Mouse (Mus musculus) C2C12 (cell line): ENCODE data around the gene Dock10. TPM values are rescaled to one million over a fixed set of nuclear protein-coding genes. Genes with fewer than 3 reads are reported as not detected.
A peak's percentile ranks its signal among the peaks of the same experiment; 100 is the strongest.

Experiments used
- H3K27me3 ChIP-seq: one replicate; pipeline ENCODE4 v1.6.1; 2011; ENCODE audit not compliant: control insufficient read depth, insufficient read depth, insufficient read length
- H3K36me3 ChIP-seq: one replicate; pipeline ENCODE4 v1.6.1; 2011; ENCODE audit not compliant: control insufficient read depth, insufficient read depth
- H3K4me3 ChIP-seq: one replicate; pipeline ENCODE4 v1.5.1; 2011; ENCODE audit warnings: mild to moderate bottlenecking, control low read depth; ENCODE audit not compliant: poor library complexity, insufficient read depth, severe bottlenecking
- H3K79me2 ChIP-seq: one replicate; pipeline ENCODE4 v1.6.1; 2011; ENCODE audit not compliant: control insufficient read depth, insufficient read depth
- H3K79me3 ChIP-seq: one replicate; pipeline ENCODE4 v1.6.1; 2011; ENCODE audit warnings: low read depth, control low read depth
- H3ac ChIP-seq: one replicate; pipeline ENCODE3; 2011; ENCODE audit warnings: low read depth; ENCODE audit not compliant: control insufficient read depth, insufficient read length
- CEBPB ChIP-seq: IDR thresholded peaks from one replicate; pipeline ENCODE4 v1.6.1; 2011; ENCODE audit warnings: low read depth, mild to moderate bottlenecking, control low read depth, moderate library complexity
- CTCF ChIP-seq: IDR thresholded peaks from one replicate; pipeline ENCODE4 v1.5.1; 2011; ENCODE audit not compliant: control insufficient read depth, insufficient read depth, insufficient read length
- FOSL1 ChIP-seq: IDR thresholded peaks from one replicate; pipeline ENCODE4 v1.8.0; 2011; ENCODE audit warnings: mild to moderate bottlenecking, low read length; ENCODE audit not compliant: poor library complexity, insufficient read depth, severe bottlenecking
- MAX ChIP-seq: IDR thresholded peaks from one replicate; pipeline ENCODE4 v1.6.1; 2011; ENCODE audit warnings: mild to moderate bottlenecking, control low read depth
- MYOD1 ChIP-seq: IDR thresholded peaks from one replicate; pipeline ENCODE4 v1.6.1; 2011; ENCODE audit warnings: low read depth; ENCODE audit not compliant: control insufficient read depth, insufficient read length
- MYOG ChIP-seq: IDR thresholded peaks from one replicate; pipeline ENCODE4 v1.6.1; 2011; ENCODE audit not compliant: control insufficient read depth, insufficient read length; ENCODE audit errors: extremely low read depth
- USF1 ChIP-seq: IDR thresholded peaks from one replicate; pipeline ENCODE4 v1.6.1; 2011; ENCODE audit warnings: low read depth, mild to moderate bottlenecking, control low read depth, moderate library complexity
- polyA plus RNA-seq: library from polyadenylated mRNA; unstranded; fragments of >200 nt; fragmentation: generic; extraction: Trizol; gene quantifications from one replicate; pipeline ENCODE4 v1.2.1, GENCODE M21; 2012; ENCODE audit warnings: missing spikeins

Dock10 gene
- polyA plus RNA-seq, 1 experiment, result 0.20 TPM

DNA sequence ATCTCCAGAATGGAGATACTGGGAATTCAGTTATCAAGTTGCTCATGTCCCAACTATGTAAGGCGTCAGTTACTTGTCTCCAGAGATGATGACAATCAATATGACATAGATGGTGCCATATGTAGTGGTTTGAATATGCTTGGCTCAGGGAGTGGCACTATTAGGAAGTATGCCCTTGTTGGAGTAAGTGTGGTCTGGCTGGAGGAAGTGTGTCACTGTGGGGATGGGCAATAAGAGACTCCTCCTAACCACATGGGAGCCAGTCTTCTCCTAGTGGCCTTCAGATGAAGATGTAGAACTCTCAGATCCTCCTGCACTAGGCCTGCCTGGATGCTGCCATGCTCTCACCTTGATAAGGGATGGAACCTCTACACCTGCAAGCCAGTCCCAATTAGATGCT, 44.4 kb downstream of the Dock10 start:
- TF ChIP-seq MYOG (no peak), MAX (no peak), MYOD1 (no peak)
- Histone ChIP-seq H3K79me2 (no peaks in the 10 kb centered on the region), H3ac (no peak overlapping the region), H3K79me3 (no peaks in the 10 kb centered on the region), H3K4me3 (no peak overlapping the region), H3K36me3 (no peaks in the 10 kb centered on the region), H3K27me3 (no peaks in the 10 kb centered on the region)

DNA sequence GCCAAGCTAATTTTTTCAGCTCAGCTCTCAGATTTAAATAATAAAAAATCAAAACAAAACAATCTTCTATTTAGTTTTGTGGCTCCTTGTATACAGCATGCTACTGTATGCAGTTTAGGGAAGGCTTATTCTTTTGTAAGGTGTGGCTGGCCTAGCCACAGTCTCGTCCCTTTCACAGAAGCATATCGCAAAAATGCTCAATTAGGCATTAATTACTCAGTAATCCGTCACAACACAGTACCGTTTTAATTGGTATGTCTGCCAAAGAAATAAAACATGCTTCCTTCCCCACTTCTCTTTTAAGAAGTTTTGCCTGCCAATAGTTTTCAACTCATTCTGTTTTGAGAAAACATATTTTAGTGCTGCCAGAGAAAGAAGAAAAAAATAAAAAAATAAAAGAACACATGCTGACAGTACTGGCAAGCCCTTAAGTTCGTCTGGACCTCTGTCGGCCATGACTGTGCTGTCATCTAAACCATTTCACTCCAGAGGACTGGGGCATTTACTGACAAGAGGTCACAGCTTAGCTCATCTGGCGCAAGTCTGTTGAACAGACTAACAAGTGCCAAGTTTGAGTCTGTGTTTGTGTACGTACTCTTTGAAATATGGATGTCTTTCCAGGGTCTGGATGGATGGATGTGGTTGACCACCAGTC, 47.6 kb downstream of the Dock10 start:
- TF ChIP-seq MAX, result no peak
- no peak for TF ChIP-seq MYOD1
- no peak for TF ChIP-seq USF1
- TF ChIP-seq CTCF, result no peak
- no peak for TF ChIP-seq CEBPB
- TF ChIP-seq MYOG, result no peak
- no peak for TF ChIP-seq FOSL1
- H3K36me3 ChIP-seq, result no peaks in the 10 kb centered on the region
- H3K79me2 ChIP-seq, result no peaks in the 10 kb centered on the region
- no peaks in the 10 kb centered on the region for H3K79me3 ChIP-seq
- no peaks in the 10 kb centered on the region for H3K27me3 ChIP-seq
- no peak overlapping the region for H3ac ChIP-seq
- H3K4me3 ChIP-seq, result no peak overlapping the region

DNA sequence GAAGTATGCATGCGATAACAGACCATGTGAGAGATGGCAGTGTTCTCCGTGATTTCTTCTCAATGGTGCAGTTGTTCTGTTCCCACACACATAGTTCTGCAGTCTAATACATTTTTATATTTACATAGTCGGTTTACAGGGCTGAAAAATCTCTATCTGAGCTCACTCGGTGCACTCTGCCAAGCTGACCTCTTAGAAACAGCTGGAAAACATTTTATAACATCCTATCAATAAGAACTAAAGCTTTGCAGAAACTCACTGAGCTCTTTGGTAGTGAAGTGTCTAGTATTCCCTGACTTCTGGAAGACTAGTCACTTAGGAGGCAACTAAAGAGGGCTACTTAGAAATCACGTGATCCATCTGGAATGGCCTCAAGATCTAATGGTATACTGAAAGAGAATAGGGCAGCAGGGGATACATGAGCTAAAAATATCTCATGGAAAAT, 48.2 kb downstream of the Dock10 start:
- Histone ChIP-seq H3K36me3 (no peaks in the 10 kb centered on the region), H3ac (no peak overlapping the region), H3K4me3 (no peak overlapping the region), H3K27me3 (no peaks in the 10 kb centered on the region), H3K79me2 (no peaks in the 10 kb centered on the region), H3K79me3 (no peaks in the 10 kb centered on the region)
- TF ChIP-seq MAX, result no peak
- TF ChIP-seq USF1, result peak; percentile 41

DNA sequence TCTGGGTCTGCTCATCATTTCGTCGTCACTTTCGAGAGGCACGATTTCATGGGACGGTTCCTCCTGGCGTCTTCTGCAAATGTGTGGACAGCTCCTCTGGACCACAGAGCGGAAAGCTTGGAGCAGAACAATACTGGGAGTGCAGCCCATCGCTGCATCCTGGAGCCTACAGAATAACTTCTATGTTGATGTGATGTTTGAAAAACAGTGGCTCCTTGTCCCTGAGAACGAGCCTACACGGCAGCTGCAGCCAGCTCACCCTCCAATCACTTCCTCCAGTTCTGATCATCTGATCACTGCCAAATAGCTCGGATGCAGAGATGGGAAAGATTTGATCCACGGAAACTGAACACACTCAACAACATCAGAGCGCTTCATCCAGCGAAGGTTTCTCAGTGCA, 49.0 kb downstream of the Dock10 start:
- Histone ChIP-seq H3K79me2 (no peaks in the 10 kb centered on the region), H3K79me3 (no peaks in the 10 kb centered on the region), H3K27me3 (no peaks in the 10 kb centered on the region), H3K36me3 (no peaks in the 10 kb centered on the region), H3ac (no peak overlapping the region), H3K4me3 (no peak overlapping the region)
- TF ChIP-seq MAX (no peak), CEBPB (no peak), USF1 (no peak), MYOD1 (no peak)

DNA sequence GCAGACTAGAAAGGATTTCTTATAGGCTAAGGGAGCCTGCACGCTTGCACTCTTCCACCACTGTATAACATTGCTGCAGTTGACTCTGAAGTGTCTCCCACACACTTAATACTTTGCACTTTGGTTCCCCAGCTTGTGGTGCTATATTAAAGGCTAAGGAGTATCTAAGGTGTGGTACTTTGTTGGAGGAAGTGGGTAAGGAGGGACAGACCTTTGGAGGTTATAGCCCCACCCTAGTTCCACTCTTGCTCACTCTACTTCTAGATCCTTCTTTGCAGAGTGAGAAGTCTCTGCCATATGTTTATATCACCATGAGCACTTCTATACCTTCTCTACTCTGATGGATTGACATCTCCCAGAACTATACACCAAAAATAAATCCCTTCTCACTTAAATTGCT, 55.0 kb downstream of the Dock10 start:
- no peaks in the 10 kb centered on the region for H3K79me3 ChIP-seq
- no peaks in the 10 kb centered on the region for H3K27me3 ChIP-seq
- no peak overlapping the region for H3ac ChIP-seq
- TF ChIP-seq MYOD1, result no peak
- no peak for TF ChIP-seq MYOG
- TF ChIP-seq FOSL1, result no peak
- TF ChIP-seq MAX, result no peak
- TF ChIP-seq USF1, result no peak
- no peak for TF ChIP-seq CTCF
- no peak for TF ChIP-seq CEBPB
- H3K4me3 ChIP-seq, result no peak overlapping the region
- H3K79me2 ChIP-seq, result no peaks in the 10 kb centered on the region
- H3K36me3 ChIP-seq, result no peaks in the 10 kb centered on the region

DNA sequence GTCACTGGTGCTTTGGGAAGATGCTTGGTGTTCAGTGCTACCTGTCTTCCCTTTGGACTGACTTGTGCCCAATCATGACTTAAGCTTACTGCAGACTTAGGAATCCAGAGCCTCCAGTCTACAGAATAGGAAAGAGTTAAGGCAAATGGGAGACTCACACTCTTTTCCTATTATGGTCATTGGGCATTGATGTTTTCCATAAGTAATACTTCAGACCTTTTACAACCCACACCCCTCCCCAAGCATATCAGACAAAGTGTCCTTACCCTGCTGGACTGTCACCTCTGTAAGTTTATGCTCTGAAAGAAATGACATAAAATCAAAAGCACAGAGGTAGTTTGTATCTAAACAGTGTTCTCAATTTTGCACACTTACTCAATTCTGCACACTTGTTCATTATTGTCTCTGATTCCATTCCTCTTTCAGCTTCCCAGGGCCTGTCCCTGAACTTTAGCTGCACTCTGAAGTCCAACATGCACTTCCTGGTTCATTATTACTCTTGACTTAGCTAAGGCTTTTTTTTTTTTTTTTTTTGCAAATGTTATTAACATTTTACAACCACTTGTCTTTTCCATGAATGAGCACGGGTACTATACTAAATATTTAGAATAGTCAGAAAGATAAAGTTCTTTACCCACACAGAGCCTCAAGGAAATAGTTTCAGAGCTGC, 82.2 kb downstream of the Dock10 start:
- Histone ChIP-seq H3K4me3 (no peak overlapping the region), H3ac (no peak overlapping the region), H3K27me3 (no peaks in the 10 kb centered on the region), H3K79me3 (no peaks in the 10 kb centered on the region), H3K79me2 (no peaks in the 10 kb centered on the region), H3K36me3 (no peaks in the 10 kb centered on the region)
- TF ChIP-seq CTCF, result no peak
- no peak for TF ChIP-seq MYOD1
